Mouse (Mus musculus): ENCODE measurements around the gene Nmb.

Nmb gene

GRCm38 (mm10) chr7:80860227-80860626 lies 44.6 kb downstream of the Nmb start:
- peak in 1 of 2 experiments; percentile 25 for DNase-seq (ENCODE audit: low spot score in 2 of 2)

- DNase-seq (ENCODE audit: low spot score in 2 of 2), result peak; percentile 52 to 76
Observed at GRCm38 (mm10) chr7:80857181-80857580, 47.7 kb downstream of the Nmb start.

DNA sequence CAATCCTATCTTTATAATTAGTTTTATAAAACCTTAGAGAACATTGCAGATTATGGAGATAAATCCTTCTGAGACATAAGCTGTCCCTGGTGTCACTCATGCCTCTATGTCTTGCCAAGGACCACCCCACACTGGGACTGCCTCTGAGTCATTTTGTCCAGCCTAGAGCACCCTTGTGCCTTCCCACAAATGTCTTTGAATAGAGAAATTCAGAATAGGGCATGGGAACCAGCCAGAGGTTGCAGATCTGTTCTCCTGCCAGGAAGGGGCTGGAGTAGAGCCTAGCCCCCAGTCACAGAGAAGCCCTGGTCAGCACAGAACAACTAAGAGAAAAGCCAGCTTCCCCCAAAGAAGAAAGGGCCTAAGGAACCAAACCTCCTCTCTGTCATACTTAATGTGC lies 49.6 kb downstream of the Nmb start:
- no peak for DNase-seq (ENCODE audit: low spot score in 2 of 2)

- DNase-seq (ENCODE audit: low spot score in 2 of 2), result no peak
Observed at GRCm38 (mm10) chr7:80853218-80853617, 51.7 kb downstream of the Nmb start.
